Mouse (Mus musculus): ENCODE data around the gene Clmp. TPM values are rescaled to one million over a fixed set of nuclear protein-coding genes. Genes with fewer than 3 reads are reported as not detected.

Gene Clmp
- total RNA-seq, 2 experiments from 2014 or later, result 29.8 to 30.2 TPM

- no peak for DNase-seq (ENCODE audit: low spot score in 2 of 2)
- intact Hi-C loops (cut with DNase I), result no loop called here
Measured at GRCm38 (mm10) chr9:40724978-40725377, 39.2 kb downstream of the Clmp start.

- intact Hi-C loops (cut with DNase I), result no loop called here
- no peak for DNase-seq (ENCODE audit: low spot score in 2 of 2)
Measured at GRCm38 (mm10) chr9:40727140-40727823, 41.5 kb downstream of the Clmp start.

GRCm38 (mm10) chr9:40727824-40728495 lies 42.2 kb downstream of the Clmp start:
- DNase-seq (ENCODE audit: low spot score in 2 of 2), result no peak
- intact Hi-C loops (cut with DNase I), result no loop called here

DNA sequence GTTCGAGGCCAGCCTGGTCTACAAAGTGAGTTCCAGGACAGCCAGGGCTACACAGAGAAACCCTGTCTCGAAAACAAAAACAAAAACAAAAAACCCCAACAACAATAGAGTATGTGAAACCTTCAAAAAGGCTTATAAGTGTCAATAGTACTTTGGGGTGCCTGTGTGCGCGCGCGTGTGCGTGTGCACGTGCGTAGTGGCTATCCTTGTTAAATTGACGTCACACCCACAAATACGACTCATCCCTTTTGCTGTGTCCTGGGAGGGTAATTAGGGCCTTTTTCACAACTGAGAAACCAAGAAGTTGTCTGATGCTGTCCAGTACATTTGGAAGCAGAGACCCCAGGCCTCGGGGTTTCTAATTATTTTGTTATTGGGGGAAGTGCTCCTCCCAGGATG lies 44.5 kb downstream of the Clmp start:
- intact Hi-C loops (cut with DNase I), result loop anchor here (5.0 kb wide), 1 partner anchor 223 kb away; no protein-coding TSS in a partner anchor
- DNase-seq (ENCODE audit: low spot score in 2 of 2), result no peak

DNA sequence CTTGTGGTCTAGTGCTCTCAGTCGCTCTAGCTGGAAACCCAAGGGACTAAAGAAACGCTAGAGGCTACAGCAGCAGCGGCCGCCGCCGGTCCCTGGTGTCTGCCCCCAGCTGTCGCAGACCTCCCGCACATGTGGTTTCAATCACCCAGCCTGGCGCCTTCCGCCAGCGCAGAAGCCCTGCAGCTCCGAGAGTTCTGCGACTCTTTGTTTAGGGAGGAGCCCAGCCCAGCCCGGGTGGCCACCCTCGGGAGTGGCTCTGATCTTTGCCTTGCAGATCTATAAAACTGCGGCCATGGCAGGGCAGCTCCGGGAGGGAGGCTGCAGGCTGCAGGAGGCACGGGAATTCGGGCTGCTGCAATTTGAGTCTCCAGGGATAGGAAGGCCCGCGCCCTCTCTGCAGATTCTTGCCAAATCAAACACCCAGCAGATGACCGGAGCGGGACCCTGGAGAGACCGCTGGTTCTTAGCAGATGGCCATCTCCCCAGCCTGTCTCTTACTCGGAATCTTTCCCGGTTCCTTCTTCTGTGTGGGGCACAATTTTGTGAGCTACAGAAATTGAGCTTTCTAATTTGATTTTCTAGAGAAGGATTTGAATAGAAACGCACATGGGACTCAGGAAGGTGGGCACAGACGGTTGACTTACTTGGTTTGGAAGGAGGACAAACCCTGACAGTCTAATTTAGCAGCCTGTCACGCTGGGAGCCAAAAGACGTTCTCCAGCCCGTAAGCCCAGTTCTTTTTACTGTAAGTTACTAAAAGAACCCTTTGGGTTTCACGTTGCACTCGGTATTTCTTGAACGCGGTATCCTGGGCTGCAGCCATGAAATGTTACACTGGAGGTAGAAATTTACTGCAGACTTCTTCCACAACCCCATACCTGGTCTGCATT lies 45.2 kb downstream of the Clmp start:
- intact Hi-C loops (cut with DNase I), result loop anchor here (5.0 kb wide), 1 partner anchor 224 kb away; no protein-coding TSS in a partner anchor
- DNase-seq (ENCODE audit: low spot score in 2 of 2), result peak; percentile 52 to 58

DNA sequence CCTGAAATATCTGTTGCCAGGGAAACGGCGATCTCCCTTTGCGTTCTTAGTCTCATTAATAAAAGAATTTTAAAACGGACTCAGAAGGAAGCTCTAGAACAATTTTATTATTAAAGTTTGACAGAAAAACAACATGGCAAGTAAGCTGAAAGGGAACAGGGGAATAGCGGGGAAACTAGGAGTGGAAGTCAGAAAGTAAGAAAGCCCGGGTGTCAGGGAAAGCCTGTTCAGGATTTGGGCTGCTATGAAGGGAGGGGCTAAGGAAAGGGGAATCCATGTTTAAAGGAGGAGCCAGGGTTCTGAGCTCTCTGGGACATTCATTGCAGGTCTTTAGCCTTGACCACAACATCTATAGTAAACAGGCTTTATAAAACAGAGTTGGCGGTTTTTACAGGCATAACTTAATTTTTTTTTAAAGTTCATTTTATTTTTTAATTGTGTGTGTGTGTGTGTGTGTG lies 45.9 kb downstream of the Clmp start:
- intact Hi-C loops (cut with DNase I), result loop anchor here (5.0 kb wide), 1 partner anchor 224 kb away; no protein-coding TSS in a partner anchor
- no peak for DNase-seq (ENCODE audit: low spot score in 2 of 2)

DNA sequence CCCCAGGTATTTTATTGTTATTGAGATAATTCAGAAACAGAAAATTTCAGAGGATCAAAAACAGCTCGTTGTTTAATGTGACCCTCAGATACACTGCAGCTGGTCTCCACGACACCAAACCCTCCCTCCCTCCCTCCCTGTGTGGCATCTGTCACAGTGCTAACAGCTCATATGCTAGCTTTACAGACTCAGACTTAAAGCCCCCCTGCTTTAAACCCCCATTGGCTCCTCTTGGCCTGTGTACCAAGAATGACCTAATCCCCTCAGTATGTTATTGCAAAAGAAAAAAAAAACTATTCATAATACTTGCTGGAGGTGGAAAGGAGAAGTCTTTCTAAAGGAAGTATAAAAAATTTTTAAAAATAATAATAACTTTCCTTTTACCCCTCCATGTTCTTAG lies 46.5 kb downstream of the Clmp start:
- intact Hi-C loops (cut with DNase I), result loop anchor here (5.0 kb wide), 1 partner anchor 225 kb away; no protein-coding TSS in a partner anchor
- no peak for DNase-seq (ENCODE audit: low spot score in 2 of 2)

DNA sequence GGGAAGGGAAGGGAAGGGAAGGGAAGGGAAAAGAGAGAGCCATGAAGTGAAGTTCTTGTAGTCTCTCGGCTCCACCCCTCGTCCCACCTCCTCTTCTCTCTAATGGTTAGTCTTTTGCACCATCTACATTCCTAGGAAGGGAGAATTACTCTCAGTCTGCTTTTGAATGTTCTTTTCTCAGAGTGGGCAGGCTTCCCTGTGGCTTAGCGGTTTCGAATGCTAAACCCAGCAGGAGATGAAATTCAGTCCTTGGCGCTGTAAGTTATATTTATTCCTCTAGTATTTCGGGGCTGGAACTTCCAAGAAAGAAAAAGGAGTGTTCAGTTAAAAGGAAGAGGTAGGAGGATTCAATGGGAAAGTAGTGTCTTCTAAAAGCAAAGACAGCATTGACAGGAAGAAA lies 51.4 kb downstream of the Clmp start:
- DNase-seq (ENCODE audit: low spot score in 2 of 2), result peak; percentile 55 to 76
- intact Hi-C loops (cut with DNase I), result loop anchor here (5.0 kb wide), 1 partner anchor 50 kb away; the partner anchor contains the start of gene Clmp

- intact Hi-C loops (cut with DNase I), result no loop called here
- no peak for DNase-seq (ENCODE audit: low spot score in 2 of 2)
Measured at GRCm38 (mm10) chr9:40743525-40744034, 57.8 kb downstream of the Clmp start.

GRCm38 (mm10) chr9:40744233-40744632 lies 58.5 kb downstream of the Clmp start:
- intact Hi-C loops (cut with DNase I), result no loop called here
- no peak for DNase-seq (ENCODE audit: low spot score in 2 of 2)

DNA sequence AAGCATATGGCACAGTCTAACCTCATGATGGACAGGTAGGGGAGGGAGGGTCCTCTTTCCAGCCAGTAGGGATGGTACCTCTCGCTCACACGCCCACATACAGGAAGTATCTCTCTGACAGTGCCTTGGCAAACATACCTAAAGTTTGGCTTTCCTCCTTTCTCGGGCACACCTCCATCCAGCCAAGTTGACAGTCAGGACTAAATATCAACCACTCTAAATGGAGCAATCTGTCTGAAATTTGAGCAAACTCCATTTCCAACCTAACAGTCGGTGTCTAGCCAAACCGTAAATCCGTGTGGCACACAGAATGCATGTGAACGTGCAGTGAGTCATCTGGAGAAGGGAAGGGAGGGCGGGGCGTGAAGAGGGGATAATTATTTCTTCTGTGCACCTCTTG lies 61.0 kb downstream of the Clmp start:
- intact Hi-C loops (cut with DNase I), result no loop called here
- DNase-seq (ENCODE audit: low spot score in 2 of 2), result peak; percentile 14 to 58

DNA sequence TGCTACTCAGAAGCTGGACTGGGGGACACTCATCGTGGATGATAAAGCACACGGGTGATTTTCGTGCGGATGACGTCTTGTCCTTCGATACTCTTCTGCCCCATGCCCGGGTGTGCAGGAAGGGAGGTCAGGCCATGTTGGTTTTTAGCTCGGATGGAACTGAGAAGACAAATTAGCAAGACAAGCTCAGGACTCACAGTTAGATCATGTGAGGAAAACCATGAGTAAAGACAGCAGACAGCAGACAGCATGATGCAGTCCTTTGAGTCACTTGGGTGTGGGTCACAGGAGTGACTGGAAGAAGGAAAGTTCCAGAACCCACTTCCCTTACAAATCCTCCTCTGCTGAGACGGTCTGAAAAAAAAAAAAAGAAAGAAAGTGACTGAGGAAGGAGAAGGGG lies 61.5 kb downstream of the Clmp start:
- DNase-seq (ENCODE audit: low spot score in 2 of 2), result no peak
- intact Hi-C loops (cut with DNase I), result no loop called here

DNA sequence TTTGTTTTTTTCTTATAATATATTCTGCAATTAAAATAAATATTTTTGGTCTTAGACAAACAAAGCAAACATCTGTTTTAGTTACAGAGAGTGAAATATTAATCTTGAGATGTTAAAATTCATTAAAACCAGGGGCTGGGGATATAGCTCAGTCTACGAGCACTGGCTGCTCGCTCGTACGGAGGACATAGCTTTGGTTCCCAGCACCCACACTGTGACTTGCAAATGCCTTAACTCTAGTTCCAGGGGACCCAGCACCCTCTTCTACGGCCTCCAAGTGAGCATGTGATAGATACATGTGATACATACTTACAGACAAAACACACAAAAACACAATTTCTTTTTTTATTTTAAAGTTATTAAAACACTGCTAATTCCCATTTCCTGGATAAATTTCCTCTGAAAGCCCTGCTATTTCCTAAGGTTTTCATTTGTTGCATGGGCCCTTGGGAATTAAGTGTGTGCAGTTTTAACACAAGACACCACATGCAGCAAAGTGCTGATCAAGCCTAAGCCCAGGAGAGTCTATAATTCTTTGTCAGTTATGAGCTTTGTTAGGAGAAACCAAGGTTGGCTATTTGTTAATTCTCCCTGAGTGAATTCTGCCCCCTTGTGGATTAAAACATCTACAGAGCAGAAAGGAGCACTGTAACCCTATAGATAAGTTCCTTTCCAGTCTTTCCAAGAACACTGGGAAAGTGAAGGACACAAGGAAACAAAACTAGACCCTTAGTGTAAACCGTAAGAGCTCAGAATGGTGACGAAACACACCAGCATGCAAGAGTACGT lies 64.3 kb downstream of the Clmp start:
- DNase-seq (ENCODE audit: low spot score in 2 of 2), result peak; percentile 58 to 82
- intact Hi-C loops (cut with DNase I), result loop anchor here (2.0 to 5.0 kb wide), 3 partner anchors 63 to 333 kb away; partner anchors contain the start of gene Clmp

DNA sequence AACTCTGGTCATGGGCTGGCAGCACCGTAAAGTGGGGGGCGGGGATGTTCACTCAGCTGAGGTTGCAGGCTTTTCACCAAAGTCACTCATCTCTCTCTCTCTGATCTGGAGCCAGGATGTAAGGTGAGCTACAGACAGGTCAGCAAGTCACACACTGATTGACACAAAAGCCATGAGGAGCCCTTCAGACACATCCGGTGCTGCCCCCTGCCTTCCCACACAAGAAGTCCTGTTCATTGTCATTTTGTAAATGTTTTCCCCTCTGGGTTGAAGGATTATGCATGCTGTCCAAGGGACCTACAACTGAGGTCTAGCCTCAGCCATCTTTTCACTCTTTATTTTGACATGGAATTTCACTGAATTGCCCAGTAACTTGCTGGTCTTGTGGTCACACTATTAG lies 66.0 kb downstream of the Clmp start:
- DNase-seq (ENCODE audit: low spot score in 2 of 2), result no peak
- intact Hi-C loops (cut with DNase I), result loop anchor here (2.0 to 5.0 kb wide), 3 partner anchors 64 to 334 kb away; partner anchors contain the start of gene Clmp

- peak; percentile 71 to 78 for DNase-seq (ENCODE audit: low spot score in 2 of 2)
- intact Hi-C loops (cut with DNase I), result loop anchor here (2.0 kb wide), 1 partner anchor 44 kb away; the partner anchor contains the start of gene Hspa8
Measured at GRCm38 (mm10) chr9:40756401-40756800, 70.6 kb downstream of the Clmp start.

DNA sequence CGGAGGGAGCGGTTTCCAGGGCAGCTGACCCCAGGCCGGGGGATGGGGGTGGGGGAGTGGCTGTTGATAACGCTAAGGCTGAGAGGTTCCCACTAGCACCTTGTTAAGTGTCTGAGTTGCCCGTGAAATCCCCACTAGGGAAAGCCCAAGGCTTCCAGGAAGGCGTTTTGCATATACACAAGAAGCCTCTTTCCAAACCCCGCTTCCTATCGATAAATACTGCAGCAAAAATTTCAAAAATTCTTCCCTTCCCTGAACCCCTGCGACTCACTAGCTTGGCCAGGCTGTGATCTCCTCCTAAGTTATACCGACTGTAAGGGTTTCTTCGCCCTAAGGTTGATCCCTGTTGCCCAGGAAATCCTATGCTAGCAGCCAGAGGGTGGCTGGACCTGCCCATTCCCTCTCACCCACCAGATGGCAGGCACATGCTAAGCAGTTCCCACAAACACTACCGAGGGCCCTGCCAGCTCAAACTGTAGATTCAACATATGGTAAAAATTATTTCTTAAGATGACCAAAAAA lies 71.4 kb downstream of the Clmp start:
- peak; percentile 69 to 70 for DNase-seq (ENCODE audit: low spot score in 2 of 2)
- intact Hi-C loops (cut with DNase I), result loop anchor here (2.0 kb wide), 1 partner anchor 44 kb away; the partner anchor contains the start of gene Hspa8

GRCm38 (mm10) chr9:40757685-40758270 lies 72.0 kb downstream of the Clmp start:
- DNase-seq (ENCODE audit: low spot score in 2 of 2), result peak; percentile 88 to 95
- intact Hi-C loops (cut with DNase I), result loop anchor here (2.0 kb wide), 1 partner anchor 43 kb away; the partner anchor contains the start of gene Hspa8

DNA sequence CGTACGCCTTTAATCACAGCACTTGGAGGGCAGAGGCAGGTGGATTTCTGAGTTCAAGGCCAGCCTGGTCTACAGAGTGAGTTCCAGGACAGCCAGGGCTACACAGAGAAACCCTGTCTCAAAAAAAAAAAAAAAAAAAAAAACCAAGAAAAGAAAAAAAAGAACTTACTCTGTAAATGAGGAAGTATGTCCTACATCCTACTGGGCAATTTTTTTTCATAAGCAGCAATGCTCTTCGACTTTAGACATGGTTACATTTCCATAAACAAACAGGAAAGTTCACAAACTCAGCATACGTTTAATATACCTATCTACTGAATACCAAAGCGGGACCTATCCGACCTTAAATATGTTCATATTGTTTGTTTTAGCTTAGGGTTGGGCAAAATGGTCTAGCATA lies 76.6 kb downstream of the Clmp start:
- intact Hi-C loops (cut with DNase I), result no loop called here
- no peak for DNase-seq (ENCODE audit: low spot score in 2 of 2)

All from left cerebral cortex, postnatal 14 days (tissue).